Mouse (Mus musculus): ENCODE results near the gene Ptrh2.

DNA sequence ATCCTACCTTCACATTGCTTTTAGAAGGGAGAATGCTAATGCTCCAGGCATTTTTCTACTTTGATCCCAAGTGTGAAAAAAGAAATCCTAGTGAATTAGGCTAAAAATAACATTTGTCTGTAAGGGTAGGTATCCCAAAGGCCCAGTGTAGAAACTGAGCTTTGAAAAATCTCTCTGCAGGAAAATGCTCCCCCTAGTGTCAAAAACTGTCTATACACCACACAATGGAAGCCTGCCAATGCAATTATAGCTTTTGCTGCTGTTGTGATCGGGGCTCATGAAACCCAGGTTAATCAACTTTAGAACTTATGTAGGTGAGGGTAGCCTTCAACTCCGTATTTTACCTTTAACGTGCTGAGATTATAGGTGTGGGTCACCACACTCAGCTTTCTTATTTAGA, 30.3 kb upstream of the Ptrh2 start:
- TF ChIP-seq USF1 (IDR thresholded peaks at IDR 0.05; ENCODE audit: low read depth, low read length) (no peak), CTCF (conservative IDR thresholded peaks at IDR 0.05 in 1 of 2, IDR thresholded peaks at IDR 0.05 in 1 of 2; ENCODE audit: low read depth in 2 of 2, low read length in 2 of 2) (peak; percentile 96 to 97), MAX (IDR thresholded peaks at IDR 0.05; ENCODE audit: low read length) (no peak), EP300 (IDR thresholded peaks at IDR 0.05; ENCODE audit: low read length) (no peak), POLR2A (IDR thresholded peaks at IDR 0.05; ENCODE audit: low read depth, low read length) (no peak; the same call in 1 of the 2 replicates), ZNF384 (IDR thresholded peaks at IDR 0.05; ENCODE audit: low read depth, low read length) (no peak), RAD21 (IDR thresholded peaks at IDR 0.05; ENCODE audit: low read depth, low read length) (peak; percentile 98), USF2 (conservative IDR thresholded peaks at IDR 0.05; ENCODE audit: low read depth, low read length) (no peak), ZMIZ1 (IDR thresholded peaks at IDR 0.05; ENCODE audit: low read depth, low read length) (no peak)

All from CH12.LX (cell line).